22 mouse cellular contexts compared by ENCODE assay signal in the genomic region with DNA sequence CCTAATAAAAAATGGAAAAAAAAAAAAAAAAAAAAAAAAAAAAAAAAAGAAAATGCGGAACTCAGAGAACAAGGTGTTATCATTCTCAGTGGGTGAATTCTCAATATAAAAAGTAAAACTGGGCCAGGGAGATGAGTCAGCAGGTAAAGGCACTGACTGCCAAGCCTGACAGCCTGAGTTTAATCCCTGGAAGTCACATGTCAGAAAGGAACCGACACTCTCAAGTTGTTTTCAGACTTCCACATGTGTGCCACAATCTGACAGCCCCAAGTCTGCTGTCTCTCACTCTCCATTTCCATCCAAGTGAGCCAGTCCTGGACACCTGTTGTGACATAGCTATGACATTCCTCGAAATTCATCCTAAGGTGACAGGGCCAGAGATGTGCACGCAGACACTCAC. TPM values are rescaled to one million over a fixed set of nuclear protein-coding genes. Genes with fewer than 3 reads are reported as not detected.
"Had no signal": no experiment of that assay in that cellular context is flagged by ENCODE, and none has a peak within 500 bp of the region (broad histone marks: within the 10 kb centered on the region; RNA-seq: fewer than 3 reads in every experiment).

No protein-coding gene starts in this region.

- H3K27ac ChIP-seq: kidney, embryonic 15.5 days; limb, embryonic 12.5 days; limb, embryonic 15.5 days; liver, embryonic 14.5 days; macrophage; midbrain, embryonic 12.5 days; midbrain, embryonic 15.5 days; neural tube, embryonic 12.5 days; neural tube, embryonic 15.5 days had no signal

- DNase-seq: kidney, adult 11 months; kidney, adult 8-10 months; kidney, postnatal 10 days; kidney, postnatal 36 days; layer of hippocampus, adult 9-11 months; left cerebral cortex, postnatal 4 days; liver, postnatal 0 days; lung, embryonic 14.5 days; spleen, adult 18-20 months; thymus, postnatal 25 days had no signal

- H3K9me3 ChIP-seq: kidney, embryonic 15.5 days; limb, embryonic 12.5 days; limb, embryonic 15.5 days; midbrain, embryonic 12.5 days; midbrain, embryonic 15.5 days; neural tube, embryonic 12.5 days; neural tube, embryonic 15.5 days had no signal

- H3K9ac ChIP-seq: kidney, embryonic 15.5 days; limb, embryonic 12.5 days; limb, embryonic 15.5 days; liver, embryonic 14.5 days; liver, postnatal 0 days; lung, embryonic 14.5 days; midbrain, embryonic 12.5 days; midbrain, embryonic 15.5 days; neural tube, embryonic 12.5 days; neural tube, embryonic 15.5 days had no signal

- H3K36me3 ChIP-seq: kidney, embryonic 15.5 days; limb, embryonic 12.5 days; limb, embryonic 15.5 days; midbrain, embryonic 12.5 days; midbrain, embryonic 15.5 days; neural tube, embryonic 12.5 days; neural tube, embryonic 15.5 days had no signal

- ATAC-seq: liver, postnatal 0 days; lung, postnatal 0 days; midbrain, embryonic 15.5 days had no signal

- H3K4me3 ChIP-seq: kidney, embryonic 15.5 days; limb, embryonic 12.5 days; limb, embryonic 15.5 days; midbrain, embryonic 12.5 days; midbrain, embryonic 15.5 days; neural tube, embryonic 12.5 days; neural tube, embryonic 15.5 days had no signal

- H3K4me2 ChIP-seq: kidney, embryonic 15.5 days; limb, embryonic 12.5 days; limb, embryonic 15.5 days; liver, embryonic 11.5 days; lung, embryonic 14.5 days; midbrain, embryonic 12.5 days; midbrain, embryonic 15.5 days; neural tube, embryonic 12.5 days; neural tube, embryonic 15.5 days had no signal

RNA-seq across cellular contexts. Expression of a gene that starts 28.7 kb away (rescaled TPM):
- polyA plus RNA-seq: liver, embryonic 11.5 days; liver, postnatal 0 days; thymus, postnatal 0 days had no signal
